Mouse (Mus musculus): ENCODE data around the gene Xpnpep1. TPM values are rescaled to one million over a fixed set of nuclear protein-coding genes. Genes with fewer than 3 reads are reported as not detected.
A peak's percentile ranks its signal among the peaks of the same experiment; 100 is the strongest.

The Xpnpep1 gene
- total RNA-seq, 2 experiments from 2014 or later = 103 to 186 TPM

GRCm38 (mm10) chr19:53038435-53038938, 1.5 kb downstream of the Xpnpep1 start:
- peak; percentile 91 for ATAC-seq (replicated peaks; ENCODE audit: low FRiP score, low TSS enrichment, poor library complexity, severe bottlenecking)

GRCm38 (mm10) chr19:53037925-53038419, 2.0 kb downstream of the Xpnpep1 start:
- ATAC-seq (replicated peaks; ENCODE audit: low FRiP score, low TSS enrichment, poor library complexity, severe bottlenecking) = peak; percentile 0; the same call in 1 of the 2 replicates

- ATAC-seq (replicated peaks; ENCODE audit: low FRiP score, low TSS enrichment, poor library complexity, severe bottlenecking) = peak; percentile 68
Measured at GRCm38 (mm10) chr19:53033159-53033943, 6.7 kb downstream of the Xpnpep1 start.

- ATAC-seq (replicated peaks; ENCODE audit: low FRiP score, low TSS enrichment, poor library complexity, severe bottlenecking) = peak; percentile 32
Measured at GRCm38 (mm10) chr19:53032647-53033046, 7.4 kb downstream of the Xpnpep1 start.

GRCm38 (mm10) chr19:53031957-53032371, 8.1 kb downstream of the Xpnpep1 start:
- ATAC-seq (replicated peaks; ENCODE audit: low FRiP score, low TSS enrichment, poor library complexity, severe bottlenecking) = peak; percentile 60

GRCm38 (mm10) chr19:53030279-53030678, 9.7 kb downstream of the Xpnpep1 start:
- no peak for ATAC-seq (replicated peaks; ENCODE audit: low FRiP score, low TSS enrichment, poor library complexity, severe bottlenecking)

- ATAC-seq (replicated peaks; ENCODE audit: low FRiP score, low TSS enrichment, poor library complexity, severe bottlenecking) = no peak
Measured at GRCm38 (mm10) chr19:53029686-53030085, 10.3 kb downstream of the Xpnpep1 start.

- ATAC-seq (replicated peaks; ENCODE audit: low FRiP score, low TSS enrichment, poor library complexity, severe bottlenecking) = no peak
Measured at GRCm38 (mm10) chr19:53029045-53029444, 11.0 kb downstream of the Xpnpep1 start.

- no peak for ATAC-seq (replicated peaks; ENCODE audit: low FRiP score, low TSS enrichment, poor library complexity, severe bottlenecking)
Measured at GRCm38 (mm10) chr19:53028216-53028615, 11.8 kb downstream of the Xpnpep1 start.

- ATAC-seq (replicated peaks; ENCODE audit: low FRiP score, low TSS enrichment, poor library complexity, severe bottlenecking) = no peak
Measured at GRCm38 (mm10) chr19:53023189-53023588, 16.8 kb downstream of the Xpnpep1 start.

- no peak for ATAC-seq (replicated peaks; ENCODE audit: low FRiP score, low TSS enrichment, poor library complexity, severe bottlenecking)
Measured at GRCm38 (mm10) chr19:53022037-53022614, 17.9 kb downstream of the Xpnpep1 start.

GRCm38 (mm10) chr19:53021537-53021936, 18.5 kb downstream of the Xpnpep1 start:
- ATAC-seq (replicated peaks; ENCODE audit: low FRiP score, low TSS enrichment, poor library complexity, severe bottlenecking) = no peak

- peak; percentile 84 for ATAC-seq (replicated peaks; ENCODE audit: low FRiP score, low TSS enrichment, poor library complexity, severe bottlenecking)
Measured at GRCm38 (mm10) chr19:53019716-53020463, 20.1 kb downstream of the Xpnpep1 start.

- ATAC-seq (replicated peaks; ENCODE audit: low FRiP score, low TSS enrichment, poor library complexity, severe bottlenecking) = no peak
Measured at GRCm38 (mm10) chr19:53017954-53018353, 22.1 kb downstream of the Xpnpep1 start.

GRCm38 (mm10) chr19:53017248-53017647, 22.8 kb downstream of the Xpnpep1 start:
- ATAC-seq (replicated peaks; ENCODE audit: low FRiP score, low TSS enrichment, poor library complexity, severe bottlenecking) = no peak

GRCm38 (mm10) chr19:53014910-53015710, 24.9 kb downstream of the Xpnpep1 start:
- ATAC-seq (replicated peaks; ENCODE audit: low FRiP score, low TSS enrichment, poor library complexity, severe bottlenecking) = no peak

GRCm38 (mm10) chr19:53013744-53014143, 26.3 kb downstream of the Xpnpep1 start:
- no peak for ATAC-seq (replicated peaks; ENCODE audit: low FRiP score, low TSS enrichment, poor library complexity, severe bottlenecking)

- no peak for ATAC-seq (replicated peaks; ENCODE audit: low FRiP score, low TSS enrichment, poor library complexity, severe bottlenecking)
Measured at GRCm38 (mm10) chr19:53013341-53013740, 26.7 kb downstream of the Xpnpep1 start.

GRCm38 (mm10) chr19:53010941-53011340, 29.1 kb downstream of the Xpnpep1 start:
- no peak for ATAC-seq (replicated peaks; ENCODE audit: low FRiP score, low TSS enrichment, poor library complexity, severe bottlenecking)
